Mouse (Mus musculus): Measurements from ENCODE around the gene Gm20521.

Gm20521 gene

GRCm38 (mm10) chr14:54893651-54894181 lies 10.5 kb downstream of the Gm20521 start:
- in situ Hi-C loops (cut with MseI, MboI): no loop called here

- in situ Hi-C loops (cut with MseI, MboI): loop anchor here in 1 of 2 experiments (5.0 kb wide), 1 partner anchor 118 kb away; no protein-coding TSS in a partner anchor
Measured at GRCm38 (mm10) chr14:54894296-54895151, 11.3 kb downstream of the Gm20521 start.

GRCm38 (mm10) chr14:54897445-54897844 lies 14.2 kb downstream of the Gm20521 start:
- in situ Hi-C loops (cut with MseI, MboI): loop anchor here in 1 of 2 experiments (5.0 kb wide), 1 partner anchor 115 kb away; no protein-coding TSS in a partner anchor

- in situ Hi-C loops (cut with MseI, MboI): loop anchor here (5.0 kb wide), 2 partner anchors 37 to 112 kb away; partner anchors contain the start of gene Cmtm5 (in 2 of the 2)
Measured at GRCm38 (mm10) chr14:54900383-54900782, 17.1 kb downstream of the Gm20521 start.

GRCm38 (mm10) chr14:54903641-54904040 lies 20.4 kb downstream of the Gm20521 start:
- in situ Hi-C loops (cut with MseI, MboI): loop anchor here (5.0 kb wide), 2 partner anchors 34 to 109 kb away; partner anchors contain the start of gene Cmtm5 (in 2 of the 2)

- in situ Hi-C loops (cut with MseI, MboI): no loop called here
Measured at GRCm38 (mm10) chr14:54908682-54909081, 25.4 kb downstream of the Gm20521 start.

- in situ Hi-C loops (cut with MseI, MboI): no loop called here
Measured at GRCm38 (mm10) chr14:54912109-54912850, 29.0 kb downstream of the Gm20521 start.

- in situ Hi-C loops (cut with MseI, MboI): no loop called here
Measured at GRCm38 (mm10) chr14:54912886-54913285, 29.6 kb downstream of the Gm20521 start, which contains the start of gene Slc22a17. Gene Slc22a17 (minus strand): TSS chr14:54913132.

GRCm38 (mm10) chr14:54913343-54913742 lies 30.1 kb downstream of the Gm20521 start:
- in situ Hi-C loops (cut with MseI, MboI): no loop called here

- in situ Hi-C loops (cut with MseI, MboI): no loop called here
Measured at GRCm38 (mm10) chr14:54920076-54920685, 36.9 kb downstream of the Gm20521 start.

GRCm38 (mm10) chr14:54924641-54925348 lies 41.6 kb downstream of the Gm20521 start:
- in situ Hi-C loops (cut with MseI, MboI): no loop called here

- in situ Hi-C loops (cut with MseI, MboI): no loop called here
Measured at GRCm38 (mm10) chr14:54925349-54926342, 42.4 kb downstream of the Gm20521 start, which contains the start of gene Efs. Gene Efs (minus strand): TSS chr14:54926126.

- in situ Hi-C loops (cut with MseI, MboI): no loop called here
Measured at GRCm38 (mm10) chr14:54926401-54927158, 43.3 kb downstream of the Gm20521 start.

- in situ Hi-C loops (cut with MseI, MboI): no loop called here
Measured at GRCm38 (mm10) chr14:54927296-54927695, 44.1 kb downstream of the Gm20521 start.

- in situ Hi-C loops (cut with MseI, MboI): no loop called here
Measured at GRCm38 (mm10) chr14:54929801-54930200, 46.6 kb downstream of the Gm20521 start.

- in situ Hi-C loops (cut with MseI, MboI): no loop called here
Measured at GRCm38 (mm10) chr14:54930431-54930830, 47.2 kb downstream of the Gm20521 start.

- in situ Hi-C loops (cut with MseI, MboI): no loop called here
Measured at GRCm38 (mm10) chr14:54932645-54933150, 49.5 kb downstream of the Gm20521 start, which contains the start of gene Il25. Gene Il25 (plus strand): TSS chr14:54932695.
